Mouse (Mus musculus) small intestine, adult 2 months (tissue): ENCODE data around the gene Nt5dc3. TPM values are rescaled to one million over a fixed set of nuclear protein-coding genes. Genes with fewer than 3 reads are reported as not detected.

Experiments
- H3K27ac ChIP-seq: fragments of 200-500 bp; 2 replicates; pipeline ENCODE4 v1.5.1; 2012; ENCODE audit warnings: low read depth, low read length, control low read depth, inconsistent platforms; ENCODE audit not compliant: insufficient read depth
- H3K27me3 ChIP-seq: fragments of 200-500 bp; 2 replicates; pipeline ENCODE4 v1.6.1; 2012; ENCODE audit warnings: mild to moderate bottlenecking, moderate library complexity, low read length, inconsistent platforms; ENCODE audit not compliant: control insufficient read depth, insufficient read depth
- H3K36me3 ChIP-seq: fragments of 200-500 bp; 2 replicates; pipeline ENCODE4 v1.6.1; 2012; ENCODE audit warnings: mild to moderate bottlenecking, low read length, control low read depth, inconsistent platforms; ENCODE audit not compliant: control insufficient read depth, insufficient read depth
- H3K4me1 ChIP-seq: fragments of 200-500 bp; 2 replicates; pipeline ENCODE4 v1.6.1; 2012; ENCODE audit warnings: low read length, inconsistent platforms, mixed read lengths; ENCODE audit not compliant: control insufficient read depth, insufficient read depth, insufficient read length
- H3K4me3 ChIP-seq: fragments of 200-500 bp; 2 replicates; pipeline ENCODE4 v1.5.1; 2012; ENCODE audit warnings: low read depth, mild to moderate bottlenecking, control low read depth, inconsistent platforms, low read length, moderate library complexity
- CTCF ChIP-seq: fragments of 200-500 bp; IDR thresholded peaks from 2 replicates; pipeline ENCODE4 v1.5.1; 2012; ENCODE audit warnings: low read depth, mild to moderate bottlenecking, control low read depth, inconsistent platforms, low read length, moderate library complexity, mixed read lengths; ENCODE audit not compliant: insufficient replicate concordance, insufficient read length; ENCODE audit errors: extremely low read depth
- POLR2A ChIP-seq: fragments of 200-500 bp; IDR thresholded peaks from 2 replicates; pipeline ENCODE4 v1.6.1; 2012; ENCODE audit warnings: low read depth, mild to moderate bottlenecking, control low read depth, inconsistent platforms, low read length, moderate library complexity
- WGBS: fragments of 180-500 bp; shearing (Covaris S2); methylation state at CpG from one replicate; pipeline ENCODE4 v1.1.7; 2018; 5-methylcytosine and 5-hydroxymethylcytosine counted together
- polyA plus RNA-seq: library from polyadenylated mRNA; depleted of rRNA; stranded (reverse); fragments of >200 nt; gene quantifications from 2 replicates; pipeline ENCODE4 v1.2.3, GENCODE M21; 2012

Nt5dc3 gene
- polyA plus RNA-seq, 1 experiment: 1.8 TPM

GRCm38 (mm10) chr10:86796073-86796741 is 17.4 kb downstream of the Nt5dc3 start:
- Histone ChIP-seq H3K4me3 (no peak overlapping the region), H3K36me3 (no peaks in the 10 kb centered on the region), H3K27me3 (no peaks in the 10 kb centered on the region), H3K4me1 (no peaks in the 10 kb centered on the region), H3K27ac (no peak overlapping the region)
- no peak for TF ChIP-seq POLR2A
- 91% methylated on average over 5 of the region's 5 CpGs for WGBS

- WGBS: 94% methylated on average over 1 of the region's 1 CpGs
- Histone ChIP-seq H3K36me3 (no peaks in the 10 kb centered on the region), H3K27me3 (no peaks in the 10 kb centered on the region), H3K27ac (no peak overlapping the region), H3K4me3 (no peak overlapping the region), H3K4me1 (no peaks in the 10 kb centered on the region)
- TF ChIP-seq CTCF (no peak), POLR2A (no peak)
Observed at GRCm38 (mm10) chr10:86807362-86807761, 28.6 kb downstream of the Nt5dc3 start.

- WGBS: 87% methylated on average over 15 of the region's 15 CpGs
- TF ChIP-seq POLR2A (no peak), CTCF (no peak)
- Histone ChIP-seq H3K27me3 (no peaks in the 10 kb centered on the region), H3K4me1 (no peaks in the 10 kb centered on the region), H3K36me3 (no peaks in the 10 kb centered on the region), H3K4me3 (no peak overlapping the region), H3K27ac (no peak overlapping the region)
Observed at GRCm38 (mm10) chr10:86808013-86808758, 29.4 kb downstream of the Nt5dc3 start.

- TF ChIP-seq POLR2A (no peak), CTCF (no peak)
- WGBS: 87% methylated on average over 9 of the region's 9 CpGs
- H3K4me1 ChIP-seq: no peaks in the 10 kb centered on the region; the same call in 1 of the 2 replicates
Observed at GRCm38 (mm10) chr10:86810000-86810399, 31.2 kb downstream of the Nt5dc3 start.

GRCm38 (mm10) chr10:86810612-86811011 is 31.8 kb downstream of the Nt5dc3 start:
- no peak overlapping the region for H3K27ac ChIP-seq

More at GRCm38 (mm10) chr10:86810000-86810399, 31.2 kb downstream of the Nt5dc3 start:
- no peaks in the 10 kb centered on the region for H3K36me3 ChIP-seq
- no peak overlapping the region for H3K4me3 ChIP-seq
- H3K27ac ChIP-seq: no peak overlapping the region
- no peaks in the 10 kb centered on the region for H3K27me3 ChIP-seq

GRCm38 (mm10) chr10:86814292-86815131 is 35.7 kb downstream of the Nt5dc3 start:
- Histone ChIP-seq H3K27ac (no peak overlapping the region), H3K36me3 (no peaks in the 10 kb centered on the region), H3K4me1 (no peaks in the 10 kb centered on the region; the same call in 1 of the 2 replicates), H3K4me3 (no peak overlapping the region), H3K27me3 (no peaks in the 10 kb centered on the region)
- 68% methylated on average over 19 of the region's 19 CpGs for WGBS
- TF ChIP-seq CTCF (no peak), POLR2A (no peak)

More at GRCm38 (mm10) chr10:86810612-86811011, 31.8 kb downstream of the Nt5dc3 start:
- Histone ChIP-seq H3K36me3 (no peaks in the 10 kb centered on the region), H3K4me1 (no peaks in the 10 kb centered on the region; the same call in 1 of the 2 replicates), H3K27me3 (no peaks in the 10 kb centered on the region), H3K4me3 (no peak overlapping the region)
- TF ChIP-seq CTCF: no peak
- no peak for TF ChIP-seq POLR2A
- WGBS: 94% methylated on average over 5 of the region's 5 CpGs
